Mouse (Mus musculus): ENCODE results near the gene 4933425L06Rik. TPM values are rescaled to one million over a fixed set of nuclear protein-coding genes. Genes with fewer than 3 reads are reported as not detected.

The 4933425L06Rik gene
- polyA plus RNA-seq, 1 experiment, result not detected

- H3K27ac ChIP-seq (ENCODE audit: insufficient read depth, low read depth, low read length), result no peak overlapping the region
- H3K4me1 ChIP-seq (ENCODE audit: control insufficient read depth, insufficient read depth, low read length), result no peaks in the 10 kb centered on the region
- H3K4me3 ChIP-seq (ENCODE audit: insufficient read depth, low read depth, low read length), result no peak overlapping the region
- no peak for TF ChIP-seq POLR2A (IDR thresholded peaks at IDR 0.05; ENCODE audit: insufficient read depth, low read depth, low read length)
Observed at GRCm38 (mm10) chr13:105121617-105122016, 39.7 kb downstream of the 4933425L06Rik start.

GRCm38 (mm10) chr13:105122092-105122491 is 40.2 kb downstream of the 4933425L06Rik start:
- Histone ChIP-seq H3K27ac (ENCODE audit: insufficient read depth, low read depth, low read length) (no peak overlapping the region), H3K4me1 (ENCODE audit: control insufficient read depth, insufficient read depth, low read length) (no peaks in the 10 kb centered on the region), H3K4me3 (ENCODE audit: insufficient read depth, low read depth, low read length) (no peak overlapping the region)
- no peak for TF ChIP-seq POLR2A (IDR thresholded peaks at IDR 0.05; ENCODE audit: insufficient read depth, low read depth, low read length)
- 84% methylated on average over 3 of the region's 3 CpGs for WGBS

GRCm38 (mm10) chr13:105130080-105130479 is 48.2 kb downstream of the 4933425L06Rik start:
- no peak for TF ChIP-seq POLR2A (IDR thresholded peaks at IDR 0.05; ENCODE audit: insufficient read depth, low read depth, low read length)
- no peak for TF ChIP-seq CTCF (IDR thresholded peaks at IDR 0.05; ENCODE audit: insufficient read depth, low read depth, low read length)
- H3K4me1 ChIP-seq (ENCODE audit: control insufficient read depth, insufficient read depth, low read length), result no peaks in the 10 kb centered on the region
- WGBS, result 55% methylated on average over 6 of the region's 6 CpGs
- no peak overlapping the region for H3K4me3 ChIP-seq (ENCODE audit: insufficient read depth, low read depth, low read length)
- H3K27ac ChIP-seq (ENCODE audit: insufficient read depth, low read depth, low read length), result no peak overlapping the region

- no peak overlapping the region for H3K4me3 ChIP-seq (ENCODE audit: insufficient read depth, low read depth, low read length)
- TF ChIP-seq CTCF (IDR thresholded peaks at IDR 0.05; ENCODE audit: insufficient read depth, low read depth, low read length), result no peak
- TF ChIP-seq POLR2A (IDR thresholded peaks at IDR 0.05; ENCODE audit: insufficient read depth, low read depth, low read length), result no peak
- H3K27ac ChIP-seq (ENCODE audit: insufficient read depth, low read depth, low read length), result no peak overlapping the region
- H3K4me1 ChIP-seq (ENCODE audit: control insufficient read depth, insufficient read depth, low read length), result no peaks in the 10 kb centered on the region
- 83% methylated on average over 6 of the region's 6 CpGs for WGBS
Observed at GRCm38 (mm10) chr13:105132370-105132769, 50.4 kb downstream of the 4933425L06Rik start.

GRCm38 (mm10) chr13:105132776-105133175 is 50.9 kb downstream of the 4933425L06Rik start:
- Histone ChIP-seq H3K4me3 (ENCODE audit: insufficient read depth, low read depth, low read length) (no peak overlapping the region), H3K27ac (ENCODE audit: insufficient read depth, low read depth, low read length) (no peak overlapping the region), H3K4me1 (ENCODE audit: control insufficient read depth, insufficient read depth, low read length) (no peaks in the 10 kb centered on the region)
- WGBS, result 63% methylated on average over 2 of the region's 2 CpGs
- TF ChIP-seq POLR2A (IDR thresholded peaks at IDR 0.05; ENCODE audit: insufficient read depth, low read depth, low read length) (no peak), CTCF (IDR thresholded peaks at IDR 0.05; ENCODE audit: insufficient read depth, low read depth, low read length) (no peak)

GRCm38 (mm10) chr13:105134397-105134796 is 52.5 kb downstream of the 4933425L06Rik start:
- H3K4me3 ChIP-seq (ENCODE audit: insufficient read depth, low read depth, low read length), result no peak overlapping the region
- no peak for TF ChIP-seq POLR2A (IDR thresholded peaks at IDR 0.05; ENCODE audit: insufficient read depth, low read depth, low read length)
- no peak for TF ChIP-seq CTCF (IDR thresholded peaks at IDR 0.05; ENCODE audit: insufficient read depth, low read depth, low read length)
- WGBS, result 83% methylated on average over 5 of the region's 5 CpGs
- no peak overlapping the region for H3K27ac ChIP-seq (ENCODE audit: insufficient read depth, low read depth, low read length)
- no peaks in the 10 kb centered on the region for H3K4me1 ChIP-seq (ENCODE audit: control insufficient read depth, insufficient read depth, low read length)

- no peaks in the 10 kb centered on the region for H3K4me1 ChIP-seq (ENCODE audit: control insufficient read depth, insufficient read depth, low read length)
- TF ChIP-seq POLR2A (IDR thresholded peaks at IDR 0.05; ENCODE audit: insufficient read depth, low read depth, low read length), result no peak
- no peak overlapping the region for H3K27ac ChIP-seq (ENCODE audit: insufficient read depth, low read depth, low read length)
- H3K4me3 ChIP-seq (ENCODE audit: insufficient read depth, low read depth, low read length), result no peak overlapping the region
- 79% methylated on average over 4 of the region's 4 CpGs for WGBS
Observed at GRCm38 (mm10) chr13:105139881-105140280, 58.0 kb downstream of the 4933425L06Rik start.

GRCm38 (mm10) chr13:105146827-105147226 is 64.9 kb downstream of the 4933425L06Rik start:
- no peak overlapping the region for H3K4me3 ChIP-seq (ENCODE audit: insufficient read depth, low read depth, low read length)
- 51% methylated on average over 1 of the region's 1 CpGs for WGBS
- H3K4me1 ChIP-seq (ENCODE audit: control insufficient read depth, insufficient read depth, low read length), result peaks cover 4% of the 10 kb centered on the region; the same call in 1 of the 2 replicates
- TF ChIP-seq POLR2A (IDR thresholded peaks at IDR 0.05; ENCODE audit: insufficient read depth, low read depth, low read length), result no peak
- no peak for TF ChIP-seq CTCF (IDR thresholded peaks at IDR 0.05; ENCODE audit: insufficient read depth, low read depth, low read length)
- no peak overlapping the region for H3K27ac ChIP-seq (ENCODE audit: insufficient read depth, low read depth, low read length)

- Histone ChIP-seq H3K4me1 (ENCODE audit: control insufficient read depth, insufficient read depth, low read length) (peaks cover 4% of the 10 kb centered on the region; the same call in 1 of the 2 replicates), H3K4me3 (ENCODE audit: insufficient read depth, low read depth, low read length) (no peak overlapping the region)
- WGBS, result 85% methylated on average over 4 of the region's 4 CpGs
Observed at GRCm38 (mm10) chr13:105147795-105148418, 66.0 kb downstream of the 4933425L06Rik start.

GRCm38 (mm10) chr13:105150006-105150405 is 68.1 kb downstream of the 4933425L06Rik start:
- Histone ChIP-seq H3K4me3 (ENCODE audit: insufficient read depth, low read depth, low read length) (no peak overlapping the region), H3K4me1 (ENCODE audit: control insufficient read depth, insufficient read depth, low read length) (peaks cover 4% of the 10 kb centered on the region; the same call in 1 of the 2 replicates), H3K27ac (ENCODE audit: insufficient read depth, low read depth, low read length) (no peak overlapping the region)
- TF ChIP-seq CTCF (IDR thresholded peaks at IDR 0.05; ENCODE audit: insufficient read depth, low read depth, low read length) (no peak), POLR2A (IDR thresholded peaks at IDR 0.05; ENCODE audit: insufficient read depth, low read depth, low read length) (no peak)
- WGBS, result 86% methylated on average over 3 of the region's 3 CpGs

More at GRCm38 (mm10) chr13:105147795-105148418, 66.0 kb downstream of the 4933425L06Rik start:
- no peak for TF ChIP-seq POLR2A (IDR thresholded peaks at IDR 0.05; ENCODE audit: insufficient read depth, low read depth, low read length)
- TF ChIP-seq CTCF (IDR thresholded peaks at IDR 0.05; ENCODE audit: insufficient read depth, low read depth, low read length), result no peak
- no peak overlapping the region for H3K27ac ChIP-seq (ENCODE audit: insufficient read depth, low read depth, low read length)
